Mouse (Mus musculus): ENCODE results near the gene Gm12355.

Gm12355 gene

DNA sequence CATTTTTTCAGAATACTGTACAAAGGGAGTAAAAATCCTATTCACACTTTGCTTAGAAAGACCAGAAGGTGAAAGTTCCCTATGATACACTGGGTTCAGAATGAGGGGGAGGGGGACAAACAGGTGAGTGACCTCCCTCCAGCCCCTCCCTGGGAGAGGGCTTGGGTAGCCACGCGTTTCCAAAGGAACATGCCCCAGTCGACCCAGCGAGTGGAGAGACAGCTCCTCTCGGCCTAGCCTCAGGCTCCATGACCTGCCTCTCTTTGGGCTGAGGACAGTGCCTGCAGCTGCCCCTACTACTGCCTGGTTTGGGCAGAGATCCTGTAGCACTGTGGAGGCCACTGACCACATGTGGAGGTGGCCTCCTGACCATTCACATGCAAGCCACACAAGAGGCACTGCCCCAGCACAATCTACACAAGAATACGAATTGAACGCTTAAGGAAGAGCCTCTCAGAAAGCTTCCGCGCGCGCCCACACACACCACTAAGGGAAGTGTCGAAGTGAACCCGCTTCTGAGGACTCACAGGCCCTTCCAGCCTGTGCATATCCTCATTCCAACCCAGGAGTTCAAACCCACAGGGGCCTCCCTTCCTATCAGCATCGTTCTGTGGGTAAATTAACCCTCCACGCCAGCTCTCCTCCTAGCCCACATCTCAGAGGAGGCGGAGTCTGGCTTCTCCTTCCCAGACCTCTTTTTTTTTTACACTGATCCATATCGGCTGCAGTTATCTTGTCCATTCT is 44.0 kb downstream of the Gm12355 start:
- no peak for DNase-seq

DNA sequence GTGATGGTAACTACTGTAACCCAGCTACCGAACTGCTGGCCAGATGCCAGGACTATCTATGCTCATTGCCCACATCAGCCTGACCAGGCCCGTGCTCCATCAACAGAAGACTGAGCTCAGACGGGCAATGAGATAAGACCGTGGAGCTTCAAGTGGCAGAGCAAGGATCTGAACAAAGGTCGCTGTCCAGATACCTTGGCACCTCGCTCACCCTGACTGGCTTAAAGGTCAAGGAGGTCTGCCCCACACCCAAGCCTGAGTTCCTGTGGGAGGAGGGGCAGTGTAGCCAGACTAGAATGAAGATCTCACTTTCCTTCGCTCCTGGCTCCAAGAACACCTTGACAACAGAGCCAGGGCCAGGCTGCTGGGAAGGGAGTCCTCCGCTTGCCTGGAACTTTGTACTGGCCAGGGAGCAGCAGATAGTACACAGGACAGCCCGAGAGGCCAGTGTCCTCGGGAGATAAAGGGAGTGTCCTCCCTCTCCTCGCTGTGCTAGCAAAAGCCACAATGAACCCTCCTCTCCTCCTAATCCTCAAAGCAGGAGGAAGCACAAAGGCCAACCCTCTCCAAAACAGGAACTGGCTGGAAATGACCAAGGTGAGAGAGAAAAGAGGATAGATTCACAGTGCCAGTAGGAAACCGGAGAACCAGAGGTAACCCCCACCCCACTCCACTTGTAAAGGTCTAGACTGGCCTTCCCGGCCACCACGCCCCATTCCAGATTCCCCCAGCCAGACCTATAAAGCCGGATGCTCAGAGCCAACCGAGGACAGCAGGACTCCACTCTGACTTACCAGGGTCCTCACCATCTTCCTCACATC is 45.0 kb downstream of the Gm12355 start:
- peak; percentile 56 to 59 for DNase-seq

DNA sequence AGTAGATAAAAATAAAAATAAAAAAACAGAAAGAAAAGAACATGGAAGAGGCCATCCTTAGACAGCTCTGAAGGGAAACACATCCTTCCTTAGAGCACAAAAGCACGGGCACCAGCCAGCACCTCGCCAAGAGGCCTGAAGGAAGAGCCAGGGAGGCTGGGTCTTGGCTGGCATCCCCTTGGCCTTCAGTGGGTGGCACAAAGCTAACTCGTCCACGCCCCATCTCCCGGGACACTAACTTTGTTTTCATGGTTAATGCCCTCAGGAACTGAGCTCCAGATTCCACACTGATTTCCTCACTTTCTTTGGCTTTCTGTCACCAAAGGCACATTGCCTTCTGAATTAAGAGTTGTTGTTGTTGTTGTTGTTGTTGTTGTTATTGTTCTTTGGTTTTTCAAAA is 47.7 kb downstream of the Gm12355 start:
- no peak for DNase-seq
